Mouse (Mus musculus): ENCODE data around the gene Bbs9.

GRCm38 (mm10) chr9:22677132-22677829, 201.8 kb downstream of the Bbs9 start:
- no peak for TF ChIP-seq POLR2A (IDR thresholded peaks at IDR 0.05; ENCODE audit: insufficient read depth, low read length)
- no peak for TF ChIP-seq CTCF (IDR thresholded peaks at IDR 0.05; ENCODE audit: low read depth, low read length)

All from ES-Bruce4 (cell line).